Mouse (Mus musculus): ENCODE measurements around the gene Scly. TPM values are rescaled to one million over a fixed set of nuclear protein-coding genes. Genes with fewer than 3 reads are reported as not detected.

Gene Scly
- 25.8 TPM for polyA plus RNA-seq (2014; fragmentation: Illumina TruSeq; extraction: RNeasy Lipid Tissue Mini Kit (QIAGEN cat#74804); ENCODE audit: low read depth, low replicate concordance)

DNA sequence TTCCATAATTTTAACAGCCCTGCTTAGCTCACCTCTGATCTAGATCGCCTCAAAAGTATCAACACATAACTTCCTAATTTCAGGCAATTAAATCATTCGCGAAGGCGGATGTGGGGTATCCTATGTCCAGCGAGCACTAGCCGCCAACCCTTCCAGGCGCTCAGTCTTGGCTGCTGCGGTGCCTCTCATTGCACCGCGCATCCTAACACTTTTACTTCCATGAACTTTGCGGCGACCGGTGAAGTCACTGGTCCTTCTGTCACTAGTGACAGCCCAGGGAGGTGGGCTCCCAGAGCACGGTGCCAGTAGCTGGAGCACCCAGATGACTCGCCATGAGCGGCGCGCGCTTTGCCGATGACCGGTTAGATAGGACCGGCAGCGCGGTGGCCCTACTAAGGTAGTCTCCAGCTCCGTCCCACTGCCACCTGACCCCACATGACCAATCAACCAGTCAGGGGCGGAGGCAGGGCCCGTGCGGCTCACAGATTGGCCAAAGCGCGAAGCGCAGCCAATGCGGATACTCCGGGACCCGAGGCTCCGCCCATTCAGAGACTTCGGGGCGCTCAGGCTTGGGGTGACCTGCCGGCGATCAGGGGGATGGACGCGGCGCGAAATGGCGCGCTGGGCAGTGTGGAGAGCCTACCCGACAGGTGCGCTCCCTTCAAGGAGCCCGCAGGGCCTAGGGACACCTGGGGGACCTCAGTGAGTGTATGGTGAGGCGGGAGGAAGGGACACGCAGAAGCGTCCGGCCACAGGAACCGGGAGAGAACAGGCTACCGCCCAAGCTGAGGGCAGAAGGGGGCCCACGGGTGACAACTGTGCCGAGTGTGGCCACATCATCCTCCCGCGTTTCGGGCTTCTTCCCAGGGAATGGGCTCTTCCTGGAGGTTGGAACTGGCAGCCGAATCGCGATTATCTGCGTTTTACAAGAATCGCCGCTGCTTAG lies at the start of gene Scly:
TSS of gene Scly (plus strand) at position 540 of the 946 bp plus-strand sequence.

GRCm38 (mm10) chr1:91249564-91250414 lies 48.3 kb upstream of the Scly start, which contains the start of gene Ube2f:
Gene Ube2f, plus strand, starts transcription at chr1:91250304.

DNA sequence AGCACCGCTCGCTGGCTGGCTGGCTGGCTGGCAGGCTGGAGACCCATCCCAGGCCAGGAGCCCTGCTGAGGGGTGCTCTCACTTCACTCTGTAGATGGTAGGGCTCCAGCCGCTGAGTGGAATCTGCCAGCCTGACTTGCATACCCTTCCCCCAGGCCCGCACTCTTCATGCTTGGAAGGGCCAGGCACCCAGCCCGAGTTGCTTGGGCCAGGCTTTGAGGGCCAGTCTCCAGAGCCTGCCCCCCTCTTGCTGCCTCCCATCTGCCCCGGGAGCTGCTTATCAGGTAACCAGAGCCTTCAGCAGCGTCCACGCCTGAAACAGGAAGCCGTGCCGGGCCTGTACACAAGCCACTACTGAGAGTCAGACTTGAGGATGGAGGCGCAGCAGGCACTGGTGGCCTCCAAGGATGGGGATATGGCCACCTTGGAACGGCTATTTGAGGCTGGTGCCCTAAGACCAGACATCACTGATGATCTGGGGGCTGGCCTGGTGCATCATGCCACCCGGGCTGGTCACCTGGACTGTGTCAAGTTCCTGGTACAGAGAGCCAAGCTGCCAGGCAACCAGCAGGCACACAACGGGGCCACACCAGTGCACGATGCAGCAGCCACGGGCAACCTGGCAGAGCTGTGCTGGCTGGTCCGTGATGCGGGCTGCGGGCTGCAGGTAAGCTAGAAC lies 23.8 kb downstream of the Scly start, which contains the start of gene Espnl:
TSS of gene Espnl (plus strand) at position 316 of the 679 bp plus-strand sequence.

DNA sequence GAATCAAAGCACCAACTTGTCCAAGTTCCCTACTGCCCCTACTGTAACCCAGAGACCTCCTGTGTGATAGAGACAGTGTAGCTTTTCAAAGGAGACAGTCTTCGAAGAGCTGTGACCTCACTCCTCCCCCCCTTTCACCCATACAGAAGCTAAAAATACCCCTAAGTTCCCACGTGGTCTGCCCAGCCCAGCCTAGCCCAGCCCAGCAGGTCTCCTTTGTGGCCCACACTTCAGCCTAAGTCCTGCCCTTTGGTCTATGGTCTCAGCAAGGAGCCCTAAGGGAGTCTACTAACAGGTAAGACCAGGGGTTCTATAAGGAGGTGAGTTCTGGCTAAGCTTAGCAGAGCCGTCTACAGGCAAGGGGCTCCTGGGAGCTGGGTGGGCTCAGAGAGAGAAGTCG lies 52.7 kb downstream of the Scly start, which contains the start of gene Klhl30:
TSS of gene Klhl30 (plus strand) at position 176 of the 400 bp plus-strand sequence.

GRCm38 (mm10) chr1:91366215-91367108 lies 68.3 kb downstream of the Scly start, which contains the start of gene Erfe:
Gene Erfe, plus strand, starts transcription at chr1:91366430.

Other genes starting within 250 kb of the Scly start
- gene Rbm44, start 153.2 kb upstream of the Scly start, polyA plus RNA-seq (2014; fragmentation: Illumina TruSeq; extraction: RNeasy Lipid Tissue Mini Kit (QIAGEN cat#74804); ENCODE audit: low read depth, low replicate concordance), result not detected
- not detected for gene Ramp1, start 118.5 kb upstream of the Scly start, polyA plus RNA-seq (2014; fragmentation: Illumina TruSeq; extraction: RNeasy Lipid Tissue Mini Kit (QIAGEN cat#74804); ENCODE audit: low read depth, low replicate concordance)
- 90.8 TPM for gene Ube2f, start 48.0 kb upstream of the Scly start, polyA plus RNA-seq (2014; fragmentation: Illumina TruSeq; extraction: RNeasy Lipid Tissue Mini Kit (QIAGEN cat#74804); ENCODE audit: low read depth, low replicate concordance)
- 0.08 TPM for gene Espnl, start 23.7 kb downstream of the Scly start, polyA plus RNA-seq (2014; fragmentation: Illumina TruSeq; extraction: RNeasy Lipid Tissue Mini Kit (QIAGEN cat#74804); ENCODE audit: low read depth, low replicate concordance)
- gene Klhl30, start 52.7 kb downstream of the Scly start, polyA plus RNA-seq (2014; fragmentation: Illumina TruSeq; extraction: RNeasy Lipid Tissue Mini Kit (QIAGEN cat#74804); ENCODE audit: low read depth, low replicate concordance), result not detected
- gene Erfe, start 68.1 kb downstream of the Scly start, polyA plus RNA-seq (2014; fragmentation: Illumina TruSeq; extraction: RNeasy Lipid Tissue Mini Kit (QIAGEN cat#74804); ENCODE audit: low read depth, low replicate concordance), result not detected
- 39.9 TPM for gene Ilkap, start 100.5 kb downstream of the Scly start, polyA plus RNA-seq (2014; fragmentation: Illumina TruSeq; extraction: RNeasy Lipid Tissue Mini Kit (QIAGEN cat#74804); ENCODE audit: low read depth, low replicate concordance)
- 0.44 TPM for gene Hes6, start 115.7 kb downstream of the Scly start, polyA plus RNA-seq (2014; fragmentation: Illumina TruSeq; extraction: RNeasy Lipid Tissue Mini Kit (QIAGEN cat#74804); ENCODE audit: low read depth, low replicate concordance)
- gene Per2, start 161.0 kb downstream of the Scly start, polyA plus RNA-seq (2014; fragmentation: Illumina TruSeq; extraction: RNeasy Lipid Tissue Mini Kit (QIAGEN cat#74804); ENCODE audit: low read depth, low replicate concordance), result 1.2 TPM
- gene Traf3ip1, start 196.3 kb downstream of the Scly start, polyA plus RNA-seq (2014; fragmentation: Illumina TruSeq; extraction: RNeasy Lipid Tissue Mini Kit (QIAGEN cat#74804); ENCODE audit: low read depth, low replicate concordance), result 5.5 TPM
- 7.1 TPM for gene Asb1, start 242.2 kb downstream of the Scly start, polyA plus RNA-seq (2014; fragmentation: Illumina TruSeq; extraction: RNeasy Lipid Tissue Mini Kit (QIAGEN cat#74804); ENCODE audit: low read depth, low replicate concordance)